Mouse (Mus musculus): ENCODE measurements at regions not wholly inside any gene's neighbourhood (a gene's known extent, or its start where the extent isn't known, plus 50 kb on each side); places are given as distances from the start of the nearest gene placed in this dataset.

DNA sequence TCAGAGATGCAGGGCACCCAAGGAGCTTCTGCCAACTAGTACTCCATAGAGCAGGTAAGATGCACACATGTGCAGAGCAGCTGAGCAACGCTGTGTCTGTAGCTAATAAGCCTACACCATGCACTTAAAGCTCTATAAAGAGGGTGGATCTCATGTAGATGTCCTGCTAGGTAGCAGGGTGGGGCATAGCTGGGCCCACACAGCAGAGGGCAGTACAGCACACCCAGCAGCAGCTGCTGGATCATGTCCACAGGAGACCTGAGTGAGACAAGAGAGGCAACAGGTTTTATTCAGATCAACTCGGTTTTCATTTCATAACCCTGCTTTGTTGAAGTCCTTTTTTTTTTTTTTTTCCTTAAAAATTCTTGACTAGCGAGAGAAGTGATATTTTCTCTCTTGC is 151.5 kb upstream of the Gm10181 start:
- DNase-seq (ENCODE audit: low spot score in 2 of 2) = no peak

DNA sequence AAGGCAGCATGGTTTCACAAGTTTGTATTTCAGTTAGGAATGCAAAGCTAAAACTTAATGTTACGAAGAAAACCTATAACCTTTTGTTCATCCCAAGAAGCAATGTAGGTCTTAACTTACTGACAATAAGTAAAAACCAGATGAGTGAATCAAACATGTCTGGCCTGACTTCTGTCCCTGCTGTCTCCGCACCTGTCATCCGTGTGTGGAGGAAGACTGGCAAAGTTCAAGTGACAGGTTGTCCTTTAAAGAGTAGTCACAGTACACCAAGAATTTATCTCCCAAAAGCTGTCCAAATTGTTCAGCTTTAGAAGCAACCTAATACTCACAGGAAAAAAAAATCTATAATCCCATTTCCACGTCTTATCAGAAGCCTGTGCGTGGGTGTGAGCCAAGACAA is 146.3 kb upstream of the Gm10181 start:
- DNase-seq (ENCODE audit: low spot score in 2 of 2) = no peak

DNA sequence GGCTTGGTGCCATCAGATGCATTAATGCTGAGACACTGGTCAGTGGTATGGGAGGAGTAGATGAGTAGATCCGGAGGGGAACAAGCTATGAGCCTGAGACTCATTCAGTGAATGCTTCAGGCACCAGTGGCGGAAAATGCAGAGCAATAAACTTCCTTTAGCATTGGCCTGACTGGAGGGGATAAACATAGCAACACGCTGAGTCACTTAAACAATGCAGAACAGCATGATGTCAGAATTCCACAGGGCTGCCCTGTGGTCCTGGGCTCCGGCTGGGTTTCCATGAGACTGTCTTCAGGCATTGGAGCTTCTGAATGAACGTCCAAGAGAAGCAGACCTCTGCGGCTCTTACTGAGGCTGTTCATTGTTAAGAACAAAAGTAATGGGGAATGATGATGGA is 145.4 kb upstream of the Gm10181 start:
- no peak for DNase-seq (ENCODE audit: low spot score in 2 of 2)

DNA sequence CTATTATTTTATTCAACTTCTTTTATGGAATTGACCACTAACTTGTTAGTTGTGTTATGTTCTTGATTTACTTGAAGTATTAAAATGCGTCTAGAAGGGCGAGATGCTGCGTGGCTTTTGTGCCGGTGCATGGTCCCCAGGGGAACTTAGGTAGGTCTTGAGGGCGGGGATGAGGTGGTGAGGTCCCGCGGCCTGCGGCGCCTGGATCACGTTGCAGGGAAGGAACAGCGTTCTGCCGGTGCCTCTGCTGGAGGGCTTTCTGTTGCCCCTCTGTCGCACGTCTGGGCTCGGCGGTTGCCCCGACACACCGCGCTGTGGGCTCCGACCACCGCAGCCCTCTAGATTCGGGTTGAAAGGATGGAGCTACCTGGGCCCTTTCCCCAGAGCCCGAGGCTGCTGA is 136.7 kb upstream of the Gm10181 start:
- no peak for DNase-seq (ENCODE audit: low spot score in 2 of 2)

DNA sequence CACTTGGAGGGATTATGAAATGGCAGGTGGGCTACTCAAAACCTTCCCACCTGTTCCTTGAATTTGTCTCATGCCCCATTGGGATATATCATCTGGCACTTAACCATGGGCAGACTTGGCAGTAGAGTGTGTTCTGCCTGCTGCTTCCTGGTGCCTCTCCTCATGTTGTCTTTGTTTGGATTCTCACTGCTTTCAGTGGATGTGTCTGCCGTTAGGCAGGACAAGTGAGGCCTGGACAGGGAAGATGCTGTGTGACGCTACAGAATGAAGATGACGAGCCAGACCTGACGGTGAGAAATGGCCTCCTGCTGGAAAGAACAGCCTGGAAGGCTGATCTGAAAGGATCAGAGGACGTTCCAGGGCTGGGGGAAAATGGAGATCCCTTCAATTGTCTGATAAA is 133.6 kb upstream of the Gm10181 start:
- no peak for DNase-seq (ENCODE audit: low spot score in 2 of 2)

DNA sequence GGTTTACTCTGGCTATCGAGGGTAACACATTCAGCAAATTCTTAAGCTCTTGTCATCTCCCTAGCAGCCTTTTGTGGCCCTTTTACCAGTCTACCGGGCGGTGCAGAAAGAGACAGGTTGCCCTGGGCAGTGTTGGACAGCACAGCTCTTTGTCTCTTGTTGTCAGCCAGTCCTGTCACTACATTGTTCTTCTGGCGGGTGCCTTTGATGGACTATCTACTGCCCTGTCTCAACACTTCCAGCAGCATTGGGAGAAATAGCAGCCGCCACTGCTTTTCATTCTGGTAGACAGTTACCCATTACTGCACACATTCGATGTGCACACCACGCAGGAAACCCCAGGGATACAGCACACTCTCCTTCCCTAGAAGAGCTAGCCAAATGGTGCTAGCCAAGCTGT is 132.7 kb upstream of the Gm10181 start:
- no peak for DNase-seq (ENCODE audit: low spot score in 2 of 2)

DNA sequence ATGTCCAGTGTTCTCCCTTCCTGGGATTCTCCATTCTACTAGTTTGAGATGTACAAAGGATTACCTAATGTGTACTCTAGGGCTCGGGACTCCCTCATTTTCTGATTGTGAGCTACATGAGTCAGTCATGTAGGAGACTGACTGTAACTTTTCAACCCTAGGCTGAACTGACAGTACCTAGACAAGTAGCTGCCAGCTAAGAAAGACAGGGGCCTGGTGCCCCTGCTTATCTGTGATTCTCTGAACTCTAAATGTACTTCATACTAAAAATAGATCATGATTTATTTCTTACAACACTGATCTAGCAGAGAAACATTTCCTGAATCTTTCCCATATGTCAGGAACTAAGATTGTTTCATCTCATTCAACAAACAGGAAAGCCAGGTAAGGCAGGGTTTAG is 125.9 kb upstream of the Gm10181 start:
- no peak for DNase-seq (ENCODE audit: low spot score in 2 of 2)

DNA sequence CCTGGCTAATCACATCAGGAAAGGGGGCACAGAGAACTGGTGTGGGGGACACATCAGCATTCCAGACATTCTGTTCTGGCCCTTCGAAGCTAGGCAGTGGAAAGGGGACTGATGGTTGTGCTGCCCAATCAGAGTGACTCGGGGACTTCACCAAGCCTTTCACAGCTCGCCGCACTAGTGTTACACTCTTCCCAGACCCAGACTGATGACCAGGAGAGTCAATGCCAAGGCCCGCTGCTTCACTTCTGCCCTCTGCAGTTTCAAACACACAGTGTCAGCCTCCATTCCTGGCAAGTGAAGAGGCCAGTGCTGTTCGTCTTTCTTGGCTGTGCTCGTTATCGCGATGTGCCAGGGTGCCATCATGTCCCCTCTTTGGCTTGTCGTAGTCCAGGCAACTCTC is 121.7 kb upstream of the Gm10181 start:
- DNase-seq (ENCODE audit: low spot score in 2 of 2) = no peak

DNA sequence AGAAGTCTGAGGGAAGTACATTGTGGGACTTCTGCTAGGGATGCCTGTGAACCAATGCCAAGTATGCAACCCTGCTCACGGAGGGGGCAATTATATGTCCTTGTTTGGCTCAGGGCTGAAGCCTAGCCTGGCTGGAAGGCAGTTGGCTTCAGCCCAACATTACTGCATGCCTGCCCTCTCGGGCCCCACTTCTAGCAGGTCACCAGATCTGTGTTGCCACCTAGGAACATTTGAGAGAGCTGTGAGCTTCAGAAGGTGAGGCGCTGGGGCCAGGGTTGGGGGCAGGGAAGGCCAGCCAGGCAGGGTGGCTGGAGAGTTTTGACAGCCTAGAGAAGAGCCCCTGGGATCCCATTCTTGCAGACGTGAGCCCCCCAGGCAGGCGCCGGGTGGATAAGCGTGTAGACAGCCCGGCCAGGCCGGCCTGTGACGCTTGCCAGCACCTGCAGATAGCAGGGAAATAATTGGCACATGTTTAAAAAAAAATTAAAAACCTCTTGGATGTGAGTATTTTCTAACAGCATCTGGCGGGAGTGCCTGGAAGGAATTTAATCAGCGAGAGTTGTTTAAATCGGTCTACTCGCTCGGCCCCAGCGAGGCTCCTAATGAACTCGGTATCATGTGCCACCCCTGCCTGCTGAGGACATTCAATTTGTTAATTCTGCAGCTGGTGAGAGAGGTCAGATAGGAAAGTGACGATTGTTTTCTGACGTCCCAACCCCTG is 115.0 kb upstream of the Gm10181 start:
- no peak for DNase-seq (ENCODE audit: low spot score in 2 of 2)

DNA sequence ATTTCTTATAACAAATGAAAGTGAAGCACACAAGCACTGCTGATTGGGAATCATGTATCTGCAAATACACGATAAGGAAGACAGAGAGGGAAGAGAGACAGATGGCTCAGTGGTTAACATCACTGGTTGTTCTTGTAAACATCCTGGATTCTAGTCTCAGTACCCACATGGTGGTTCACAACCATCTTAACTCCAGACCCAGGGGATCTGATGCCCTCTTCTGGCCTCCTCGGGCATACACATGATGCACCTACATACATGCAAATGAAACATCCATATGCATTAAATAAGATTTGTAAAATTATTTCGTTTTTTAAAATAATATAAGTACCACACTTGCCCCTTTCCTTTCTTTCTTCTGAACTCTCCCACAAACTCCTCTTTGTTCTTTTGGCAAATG is 106.4 kb upstream of the Gm10181 start:
- no peak for DNase-seq (ENCODE audit: low spot score in 2 of 2)

DNA sequence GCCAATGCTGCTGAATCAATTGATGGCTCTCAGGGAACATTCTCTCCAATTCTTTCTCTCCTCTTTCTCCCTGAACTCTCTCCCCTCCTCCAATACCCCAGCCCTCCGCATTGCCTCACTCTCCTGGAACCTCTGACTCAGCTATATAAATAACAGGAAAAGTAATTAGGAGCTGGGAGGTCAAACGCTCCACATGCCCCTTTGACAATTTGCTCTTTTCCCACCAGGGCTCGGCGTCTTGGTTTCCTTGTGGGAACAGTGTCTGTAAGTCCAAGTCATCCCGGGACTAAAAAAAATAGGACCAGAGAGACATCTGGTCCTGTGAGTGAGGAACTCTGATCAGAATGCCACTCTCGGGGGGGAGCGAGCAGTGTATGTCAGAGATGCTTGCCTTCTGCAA is 94.7 kb upstream of the Gm10181 start:
- no peak for DNase-seq (ENCODE audit: low spot score in 2 of 2)

DNA sequence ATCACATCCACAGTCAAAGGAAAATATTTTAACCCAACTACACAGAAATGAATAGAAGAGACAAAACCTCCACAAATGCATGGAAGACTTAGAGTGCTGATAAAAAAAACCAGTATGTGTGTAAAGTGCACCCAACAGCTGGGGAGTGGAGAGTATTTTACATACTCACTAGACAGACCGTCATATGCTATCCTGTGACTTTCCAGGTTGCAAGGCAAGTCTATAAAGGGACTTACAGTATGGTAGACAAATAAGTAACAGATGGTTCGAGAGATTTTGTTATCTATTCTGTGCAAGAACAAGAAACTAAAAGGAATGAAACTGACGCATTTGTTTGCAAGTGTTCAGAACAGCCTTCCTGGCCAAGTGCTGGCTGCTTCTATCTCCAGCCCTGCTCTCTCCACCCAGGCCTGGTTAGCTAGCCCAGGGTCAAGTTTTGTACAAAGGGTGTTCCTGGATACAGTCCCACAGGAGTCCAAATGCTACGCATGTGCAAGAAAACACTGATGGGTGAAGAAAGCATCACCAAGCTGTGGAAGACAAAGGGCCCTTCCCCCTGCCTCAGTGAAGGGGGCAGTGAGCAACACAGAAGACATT is 68.0 kb upstream of the Gm10181 start:
- peak in 1 of 2 experiments; percentile 14 for DNase-seq (ENCODE audit: low spot score in 2 of 2)

DNA sequence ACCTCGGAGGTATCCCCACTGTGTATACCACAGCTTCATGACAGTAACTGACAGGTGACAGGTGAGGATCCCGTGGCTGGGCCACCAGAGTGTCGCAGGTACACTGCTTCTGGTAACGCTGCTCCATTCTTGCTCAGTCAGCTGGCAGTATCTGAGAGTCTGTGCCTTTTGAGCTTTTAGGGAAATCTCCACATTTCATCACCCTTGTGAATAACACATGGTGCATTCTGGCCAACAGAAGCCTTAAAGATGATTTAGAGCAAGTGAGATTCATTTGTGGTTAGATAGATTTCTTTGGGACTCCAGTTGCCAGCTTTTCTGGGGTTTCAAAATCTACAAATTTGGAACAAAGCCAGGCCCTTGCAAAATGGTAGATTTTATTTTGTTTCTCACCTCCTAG is 66.8 kb upstream of the Gm10181 start:
- no peak for DNase-seq (ENCODE audit: low spot score in 2 of 2)

DNA sequence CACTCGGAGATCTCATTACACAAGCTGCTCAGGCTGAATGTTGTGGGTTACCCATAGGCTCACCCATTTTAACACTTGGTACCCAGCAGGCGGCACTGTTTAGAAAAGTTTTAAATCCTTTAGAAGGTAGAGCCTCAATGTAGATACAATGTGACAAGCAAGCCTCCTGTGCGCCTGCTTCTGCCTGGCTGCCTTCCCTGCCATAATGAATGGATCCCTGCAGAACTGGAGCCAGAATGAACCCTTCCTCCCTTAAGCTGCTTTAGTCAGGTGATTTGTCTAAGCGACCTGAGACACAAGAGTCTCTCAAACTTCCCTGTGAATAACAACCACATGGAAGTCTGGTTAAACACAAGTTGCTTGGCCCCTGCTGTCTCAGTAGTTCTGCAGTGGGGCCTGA is 64.7 kb upstream of the Gm10181 start:
- no peak for DNase-seq (ENCODE audit: low spot score in 2 of 2)

DNA sequence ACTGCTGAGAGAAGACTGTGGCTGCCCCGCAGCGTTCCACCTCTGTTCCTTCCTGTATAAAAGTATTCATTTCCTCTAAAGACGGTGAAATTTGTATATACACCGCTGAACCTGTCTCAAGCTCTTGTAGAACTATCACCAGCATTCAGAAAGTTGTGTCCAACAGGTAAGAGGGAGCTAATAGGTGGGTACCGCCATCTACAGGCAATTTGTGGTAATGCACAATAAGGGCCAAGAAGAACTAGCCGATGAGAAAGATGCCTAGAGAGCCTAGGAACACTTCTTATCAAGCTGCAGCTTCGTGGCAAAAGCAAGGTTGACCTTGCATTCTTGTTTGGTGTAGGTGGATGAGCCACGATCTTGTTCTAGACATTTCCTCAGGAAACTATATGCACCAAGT is 61.6 kb upstream of the Gm10181 start:
- peak; percentile 46 to 81 for DNase-seq (ENCODE audit: low spot score in 2 of 2)

DNA sequence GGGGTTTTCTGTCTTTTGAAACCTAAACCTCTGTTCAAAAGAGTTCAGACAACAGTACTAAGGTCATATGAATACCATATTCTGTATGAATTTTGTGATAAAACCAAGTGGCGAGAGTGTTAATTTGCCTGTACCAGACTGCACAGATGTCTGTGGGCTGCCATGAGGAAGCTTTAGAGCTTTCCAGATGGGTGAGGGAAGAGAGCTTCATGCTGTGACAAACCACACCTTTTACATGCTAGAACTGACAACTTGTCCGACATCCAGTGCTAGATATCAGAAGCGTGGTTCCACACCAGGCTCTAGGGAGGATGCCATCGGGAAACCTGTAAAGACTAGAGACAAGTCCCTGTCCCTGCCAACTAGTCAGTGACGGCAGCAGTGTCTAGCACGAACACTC is 60.9 kb upstream of the Gm10181 start:
- peak; percentile 41 to 65 for DNase-seq (ENCODE audit: low spot score in 2 of 2)

DNA sequence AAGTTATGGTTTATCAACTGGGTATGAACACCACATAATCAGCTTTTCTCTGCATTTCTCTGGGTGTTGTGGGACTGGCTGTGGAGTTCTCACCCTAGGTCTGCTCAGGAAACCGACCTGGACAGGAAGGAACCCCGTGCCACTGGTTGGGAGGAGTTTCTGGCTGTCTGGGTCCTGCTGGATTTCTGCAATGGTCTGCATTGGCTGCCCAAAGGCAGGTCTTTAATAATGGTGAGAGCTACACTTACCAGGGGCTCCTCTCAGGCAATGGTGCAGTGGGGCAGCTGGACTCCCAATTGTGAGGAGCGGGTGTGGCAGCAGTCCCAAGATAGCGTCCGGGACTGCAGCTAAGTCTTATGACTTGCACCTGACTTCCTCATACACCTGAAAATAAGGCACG is 57.8 kb upstream of the Gm10181 start:
- DNase-seq (ENCODE audit: low spot score in 2 of 2) = no peak

Data from layer of hippocampus, adult 18-20 months (tissue).